Mouse (Mus musculus) kidney, embryonic 16.5 days (tissue): ENCODE results near the gene Micall2. TPM values are rescaled to one million over a fixed set of nuclear protein-coding genes. Genes with fewer than 3 reads are reported as not detected.
A peak's percentile ranks its signal among the peaks of the same experiment; 100 is the strongest.

Experiments
- ATAC-seq: fragments of 200-750 bp; cut with Nextera tagmentation; 2 replicates; pipeline ENCODE4 v1.8.0; 2017; ENCODE audit warnings: moderate TSS enrichment; ENCODE audit not compliant: low FRiP score, low TSS enrichment
- H3K27ac ChIP-seq: fragments of 300-500 bp; sonication (generic); 2 replicates; pipeline ENCODE4 v1.5.1; 2014; ENCODE audit warnings: low read length
- H3K27me3 ChIP-seq: fragments of 300-500 bp; sonication (generic); 2 replicates; pipeline ENCODE4 v1.6.1; 2014; ENCODE audit warnings: low read length, control low read depth, mixed read lengths; ENCODE audit not compliant: insufficient read depth
- H3K36me3 ChIP-seq: fragments of 300-500 bp; sonication (generic); 2 replicates; pipeline ENCODE4 v1.6.1; 2014; ENCODE audit warnings: low read length, control low read depth, mixed read lengths; ENCODE audit not compliant: insufficient read depth
- H3K4me1 ChIP-seq: fragments of 300-500 bp; sonication (generic); 2 replicates; pipeline ENCODE4 v1.6.1; 2014; ENCODE audit warnings: low read length, control low read depth, mixed read lengths; ENCODE audit not compliant: insufficient read depth
- H3K4me2 ChIP-seq: fragments of 300-500 bp; sonication (generic); replicated peaks from 2 replicates; pipeline ENCODE4 v1.6.1; 2014; ENCODE audit warnings: low read depth, low read length
- H3K4me3 ChIP-seq: fragments of 300-500 bp; sonication (generic); 2 replicates; pipeline ENCODE4 v1.5.1; 2014; ENCODE audit warnings: mild to moderate bottlenecking, low read length
- H3K9ac ChIP-seq: fragments of 300-500 bp; sonication (generic); replicated peaks from 2 replicates; pipeline ENCODE4 v1.6.1; 2014; ENCODE audit warnings: low read length
- H3K9me3 ChIP-seq: fragments of 300-500 bp; sonication (generic); 2 replicates; pipeline ENCODE4 v1.6.1; 2016; ENCODE audit warnings: low read length, control low read depth
- WGBS: fragments of 180-500 bp; shearing (Covaris S2); extraction: QIAGEN DNeasy Blood & Tissue Kit; methylation state at CpG from one replicate; pipeline ENCODE4 v1.1.7; 2014; 5-methylcytosine and 5-hydroxymethylcytosine counted together
- microRNA-seq: library from miRNA; unstranded; fragments of <30 nt; microRNA quantifications from one replicate; pipeline ENCODE4, GENCODE M21; 2016
- polyA plus RNA-seq: library from polyadenylated mRNA; unstranded; fragments of >200 nt; fragmentation: Nextera tagmentation; extraction: Ambion mirVana; gene quantifications from 2 replicates; pipeline ENCODE4 v1.2.1, GENCODE M21; 2015

Gene Micall2
- polyA plus RNA-seq, 1 experiment from 2014 or later, result 5.4 TPM

GRCm38 (mm10) chr5:139666496-139666895 lies 69.6 kb downstream of the Micall2 start:
- Histone ChIP-seq H3K4me2 (no peak overlapping the region), H3K9ac (no peak overlapping the region), H3K4me1 (peaks cover 12% of the 10 kb centered on the region), H3K4me3 (no peak overlapping the region), H3K36me3 (no peaks in the 10 kb centered on the region), H3K27me3 (peaks cover 29% of the 10 kb centered on the region), H3K9me3 (no peaks in the 10 kb centered on the region), H3K27ac (no peak overlapping the region)
- WGBS, result 42% methylated on average over 2 of the region's 2 CpGs
- ATAC-seq, result no peak

DNA sequence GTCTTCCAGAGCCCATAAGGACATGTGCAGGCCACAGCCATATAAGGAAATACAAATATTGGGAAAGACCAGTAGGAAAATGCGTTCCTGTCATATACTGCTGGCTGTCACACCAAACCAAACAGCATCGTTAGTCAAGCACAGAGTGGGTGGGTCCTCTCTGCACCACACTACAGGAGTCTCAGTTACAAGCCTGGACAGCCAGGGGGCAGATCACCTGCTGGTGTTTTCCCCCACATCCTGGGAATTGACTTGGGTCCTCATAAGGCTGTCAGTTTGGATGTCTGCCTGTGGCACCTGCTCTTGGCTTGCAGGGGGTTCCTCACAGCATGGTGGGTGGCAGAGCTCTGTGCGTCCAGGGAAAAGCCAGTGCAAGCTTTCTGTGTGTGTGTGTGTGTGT lies 70.8 kb downstream of the Micall2 start:
- Histone ChIP-seq H3K27ac (no peak overlapping the region), H3K9ac (no peak overlapping the region), H3K9me3 (no peaks in the 10 kb centered on the region), H3K36me3 (no peaks in the 10 kb centered on the region), H3K27me3 (peaks cover 33% of the 10 kb centered on the region), H3K4me2 (no peak overlapping the region), H3K4me1 (peaks cover 12% of the 10 kb centered on the region), H3K4me3 (no peak overlapping the region)
- ATAC-seq, result no peak
- 38% methylated on average over 3 of the region's 3 CpGs for WGBS

DNA sequence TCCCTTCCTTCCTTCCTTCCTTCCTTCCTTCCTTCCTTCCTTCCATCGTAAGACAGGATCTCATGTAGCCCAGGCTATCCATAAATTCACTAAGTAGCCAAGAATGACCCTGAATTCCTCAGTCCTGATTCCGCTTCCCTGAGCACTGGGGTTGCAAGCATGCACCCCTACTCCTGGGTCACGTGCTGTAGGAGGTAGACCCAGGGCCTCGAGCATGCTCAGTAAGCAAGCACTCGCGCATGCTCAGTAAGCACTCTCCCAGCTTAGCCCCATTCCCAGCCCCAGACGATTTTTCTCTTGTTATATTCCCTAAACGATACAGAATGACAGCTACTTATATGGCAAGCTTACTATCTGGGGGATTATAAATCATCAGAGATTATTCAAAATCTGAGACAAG lies 74.4 kb downstream of the Micall2 start:
- no peak overlapping the region for H3K27ac ChIP-seq
- 75% methylated on average over 7 of the region's 8 CpGs for WGBS
- H3K36me3 ChIP-seq, result no peaks in the 10 kb centered on the region
- H3K9me3 ChIP-seq, result no peaks in the 10 kb centered on the region
- H3K9ac ChIP-seq, result no peak overlapping the region
- H3K4me2 ChIP-seq, result no peak overlapping the region
- H3K4me1 ChIP-seq, result peaks cover 20% of the 10 kb centered on the region
- no peak overlapping the region for H3K4me3 ChIP-seq
- H3K27me3 ChIP-seq, result peaks cover 32% of the 10 kb centered on the region
- no peak for ATAC-seq

DNA sequence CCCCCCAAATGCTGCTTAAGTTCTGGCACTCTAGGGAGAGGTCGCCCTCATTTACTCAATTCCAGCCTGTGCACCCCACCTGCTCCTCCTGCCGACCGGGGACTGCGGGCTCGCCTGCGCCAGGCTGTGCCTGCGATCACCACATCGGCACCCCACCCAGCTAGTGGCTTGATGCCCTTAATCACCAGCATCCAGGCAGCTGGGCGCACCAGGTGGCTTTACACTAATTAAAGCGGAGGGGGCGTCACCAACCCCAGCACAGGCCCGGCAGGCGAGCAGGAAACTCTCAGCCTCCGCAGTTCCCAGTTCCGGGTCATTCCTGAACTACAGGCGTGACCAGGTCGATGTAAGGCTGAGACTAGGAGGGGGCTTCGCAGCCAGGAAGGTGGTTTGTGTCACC lies 76.8 kb downstream of the Micall2 start:
- WGBS, result 2% methylated on average over 18 of the region's 18 CpGs
- Histone ChIP-seq H3K27ac (peak overlapping the region; percentile 27; the same call in 1 of the 2 replicates), H3K9ac (peak overlapping the region; percentile 28; the same call in 1 of the 2 replicates), H3K4me1 (peaks cover 20% of the 10 kb centered on the region; the same call in 1 of the 2 replicates), H3K36me3 (no peaks in the 10 kb centered on the region), H3K4me3 (no peak overlapping the region), H3K4me2 (peak overlapping the region; percentile 38), H3K27me3 (peaks cover 28% of the 10 kb centered on the region), H3K9me3 (no peaks in the 10 kb centered on the region)
- peak; percentile 65 for ATAC-seq

- WGBS, result 30% methylated on average over 7 of the region's 7 CpGs
- Histone ChIP-seq H3K27me3 (peaks cover 28% of the 10 kb centered on the region), H3K9ac (no peak overlapping the region), H3K4me1 (peaks cover 20% of the 10 kb centered on the region; the same call in 1 of the 2 replicates), H3K4me2 (peak overlapping the region; percentile 38; the same call in 1 of the 2 replicates), H3K9me3 (no peaks in the 10 kb centered on the region), H3K4me3 (no peak overlapping the region), H3K27ac (peak overlapping the region; percentile 60), H3K36me3 (no peaks in the 10 kb centered on the region)
- no peak; the same call in 1 of the 2 replicates for ATAC-seq
These were observed 77.3 kb downstream of the Micall2 start for GRCm38 (mm10) chr5:139658865-139659264.

DNA sequence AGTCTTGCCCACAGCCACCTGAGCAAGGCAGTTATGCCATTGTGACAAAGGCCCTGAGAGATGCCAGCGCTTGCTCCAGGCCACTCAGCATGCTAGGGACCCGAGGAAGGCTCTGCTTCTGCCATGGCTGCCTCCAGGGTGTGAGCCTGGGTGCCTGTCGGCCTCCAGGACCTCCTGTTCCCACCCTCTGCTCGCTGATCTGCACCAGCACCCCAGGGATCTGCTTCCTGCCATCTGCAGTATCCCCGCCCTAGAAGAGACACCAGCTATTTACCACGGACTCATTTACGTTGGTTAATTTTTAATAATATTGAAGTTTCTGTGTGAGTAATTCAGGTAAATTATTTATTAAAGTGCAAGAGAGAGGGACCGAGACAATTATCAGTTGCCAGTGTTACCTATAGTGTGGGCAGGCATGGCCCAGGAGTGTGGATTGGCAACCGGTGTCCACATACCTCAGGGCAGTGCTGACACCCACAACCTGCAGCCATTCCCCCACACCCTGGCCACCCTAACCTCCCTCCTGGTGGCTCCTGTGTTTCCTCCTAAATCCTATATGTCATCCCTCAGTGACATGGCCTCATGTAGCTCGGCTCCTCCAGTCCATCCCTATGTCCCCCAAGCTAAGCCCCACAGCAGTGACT lies 78.1 kb downstream of the Micall2 start:
- Histone ChIP-seq H3K27me3 (peaks cover 28% of the 10 kb centered on the region), H3K36me3 (no peaks in the 10 kb centered on the region), H3K4me2 (peak overlapping the region; percentile 37), H3K4me1 (peaks cover 20% of the 10 kb centered on the region; the same call in 1 of the 2 replicates), H3K4me3 (peak overlapping the region; percentile 24), H3K9ac (peak overlapping the region; percentile 55; the same call in 1 of the 2 replicates), H3K9me3 (no peaks in the 10 kb centered on the region), H3K27ac (peak overlapping the region; percentile 75)
- peak; percentile 92 for ATAC-seq
- 49% methylated on average over 10 of the region's 10 CpGs for WGBS

Small RNA genes lying within 50 kb of the gene (microRNA-seq; reads per million reads assigned to microRNA genes)
- gene Mir7037, result not detected

Other genes with a start within 250 kb of the Micall2 start
- 52.8 and 65.4 TPM in 2 replicates for gene Uncx, start 192.8 kb downstream of the Micall2 start, polyA plus RNA-seq
- 28.3 and 30.4 TPM in 2 replicates for gene Ints1, start 39.3 kb upstream of the Micall2 start, polyA plus RNA-seq
- gene Mafk, start 55.2 kb upstream of the Micall2 start, polyA plus RNA-seq, result 12.2 and 13.3 TPM in 2 replicates
- gene Tmem184a, start 83.6 kb upstream of the Micall2 start, polyA plus RNA-seq, result 9.6 and 10.3 TPM in 2 replicates
- 0.72 TPM in 1 of 2 replicates, not detected in the other for gene Gm26938, start 90.1 kb upstream of the Micall2 start, polyA plus RNA-seq
- gene Psmg3, start 90.5 kb upstream of the Micall2 start, polyA plus RNA-seq, result 74.3 and 77.5 TPM in 2 replicates
- gene Elfn1, start 171.6 kb upstream of the Micall2 start, polyA plus RNA-seq, result 0.24 and 0.37 TPM in 2 replicates